Mouse (Mus musculus) olfactory bulb, adult 2 months (tissue): ENCODE measurements at regions not wholly inside any gene's neighbourhood (a gene's known extent, or its start where the extent isn't known, plus 50 kb on each side); places are given as distances from the start of the nearest gene placed in this dataset.

Source experiments
- CTCF ChIP-seq: fragments of 200-500 bp; IDR thresholded peaks from 2 replicates; pipeline ENCODE4 v1.5.1; 2012; ENCODE audit warnings: low read depth, mild to moderate bottlenecking, low read length, moderate library complexity; ENCODE audit not compliant: insufficient read depth
- POLR2A ChIP-seq: fragments of 200-500 bp; IDR thresholded peaks from 2 replicates; pipeline ENCODE4 v1.6.1; 2012; ENCODE audit warnings: mild to moderate bottlenecking, low read depth, low read length, moderate library complexity; ENCODE audit not compliant: insufficient read depth

DNA sequence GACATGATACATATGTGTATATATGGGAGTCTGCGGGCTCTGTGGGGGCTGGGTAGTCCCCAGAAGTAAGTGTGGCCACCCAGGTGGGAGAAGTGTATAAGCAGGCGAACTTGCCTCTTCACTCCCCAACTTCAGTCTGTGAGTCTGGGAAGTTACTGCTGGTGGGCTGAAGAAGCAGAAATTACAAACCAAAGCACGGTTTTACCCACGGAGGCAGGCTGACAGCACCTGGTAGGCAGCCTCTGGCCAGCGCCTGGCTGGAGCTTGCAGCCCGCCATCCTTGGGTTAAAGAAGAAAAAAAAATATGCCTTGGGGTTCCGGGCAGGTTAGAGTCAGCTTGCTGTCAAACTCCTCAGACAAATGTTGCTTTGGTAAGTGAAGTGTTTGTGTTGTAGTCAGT lies 131.9 kb upstream of the Ubr2 start:
- TF ChIP-seq POLR2A (no peak), CTCF (no peak)
